Mouse (Mus musculus): ENCODE results near the gene Trpm3. TPM values are rescaled to one million over a fixed set of nuclear protein-coding genes. Genes with fewer than 3 reads are reported as not detected.
"Not testable (repeated sequence)": the region's sequence is repeated elsewhere in the genome, so short reads cannot be mapped to it uniquely, and the experiment has no call there.

The Trpm3 gene
- polyA plus RNA-seq, 2 experiments from 2014 or later: 0.24 TPM; not detected in 1

DNA sequence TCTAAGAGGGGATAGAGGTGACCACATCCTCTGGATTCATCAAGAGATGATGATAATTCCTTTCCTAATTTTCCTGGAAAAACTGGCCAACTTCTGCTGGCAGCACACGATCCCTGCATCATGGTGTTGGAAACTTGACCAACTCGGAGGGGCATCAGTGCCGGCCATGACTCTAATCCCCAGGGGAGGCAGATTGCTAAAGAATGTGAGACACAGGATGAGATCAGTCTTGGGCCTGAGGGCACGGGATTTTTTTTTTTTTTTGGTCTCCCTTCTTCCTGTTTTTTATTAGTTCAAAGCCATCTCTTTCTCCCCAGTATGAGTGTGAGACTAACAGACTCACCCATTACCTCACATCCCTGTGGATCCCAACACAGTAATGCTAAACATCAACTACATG lies 855.1 kb downstream of the Trpm3 start:
- no peak for ATAC-seq

DNA sequence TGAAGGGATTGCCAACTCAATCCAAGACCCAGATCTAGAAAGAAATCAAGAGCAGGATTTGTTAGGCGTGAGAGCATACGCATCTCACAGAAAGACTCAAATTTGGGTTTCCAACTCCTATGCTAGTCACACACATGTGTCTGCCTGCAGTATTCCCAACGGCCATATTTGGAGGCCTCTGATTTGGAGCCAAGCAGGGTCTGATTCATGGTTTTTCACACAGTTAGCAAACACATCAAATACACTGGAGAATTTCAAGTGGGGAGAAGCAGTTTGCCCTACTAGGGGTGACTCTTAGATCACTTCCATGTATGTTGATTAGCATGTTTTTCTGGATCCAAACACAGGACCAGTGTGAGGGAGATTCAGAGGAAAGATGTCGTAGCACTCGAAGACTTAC lies 855.7 kb downstream of the Trpm3 start:
- ATAC-seq: no peak

GRCm38 (mm10) chr19:23000293-23000692 lies 861.4 kb downstream of the Trpm3 start:
- no peak for ATAC-seq

DNA sequence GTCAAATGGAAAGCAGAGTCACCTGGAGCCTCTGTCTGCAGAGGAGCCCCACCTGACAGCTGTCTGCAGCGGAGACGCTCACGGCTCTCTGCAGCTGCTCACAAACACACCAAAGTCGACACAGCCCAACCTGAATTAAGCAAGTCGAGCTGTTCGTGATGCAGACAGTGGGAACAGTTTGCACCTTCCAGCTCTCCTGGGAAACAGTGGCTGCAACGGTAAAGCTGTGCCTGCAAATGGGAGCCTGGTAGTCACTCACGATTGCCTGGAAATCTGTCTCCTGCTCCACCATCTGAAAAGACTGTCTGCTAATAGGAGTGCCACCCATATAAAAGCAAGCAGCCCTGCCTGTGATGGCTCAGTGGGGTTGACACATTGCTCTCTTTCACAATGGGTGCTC lies 865.0 kb downstream of the Trpm3 start:
- no peak for ATAC-seq

- no peak for ATAC-seq
These were observed 867.0 kb downstream of the Trpm3 start for GRCm38 (mm10) chr19:23005851-23006250.

DNA sequence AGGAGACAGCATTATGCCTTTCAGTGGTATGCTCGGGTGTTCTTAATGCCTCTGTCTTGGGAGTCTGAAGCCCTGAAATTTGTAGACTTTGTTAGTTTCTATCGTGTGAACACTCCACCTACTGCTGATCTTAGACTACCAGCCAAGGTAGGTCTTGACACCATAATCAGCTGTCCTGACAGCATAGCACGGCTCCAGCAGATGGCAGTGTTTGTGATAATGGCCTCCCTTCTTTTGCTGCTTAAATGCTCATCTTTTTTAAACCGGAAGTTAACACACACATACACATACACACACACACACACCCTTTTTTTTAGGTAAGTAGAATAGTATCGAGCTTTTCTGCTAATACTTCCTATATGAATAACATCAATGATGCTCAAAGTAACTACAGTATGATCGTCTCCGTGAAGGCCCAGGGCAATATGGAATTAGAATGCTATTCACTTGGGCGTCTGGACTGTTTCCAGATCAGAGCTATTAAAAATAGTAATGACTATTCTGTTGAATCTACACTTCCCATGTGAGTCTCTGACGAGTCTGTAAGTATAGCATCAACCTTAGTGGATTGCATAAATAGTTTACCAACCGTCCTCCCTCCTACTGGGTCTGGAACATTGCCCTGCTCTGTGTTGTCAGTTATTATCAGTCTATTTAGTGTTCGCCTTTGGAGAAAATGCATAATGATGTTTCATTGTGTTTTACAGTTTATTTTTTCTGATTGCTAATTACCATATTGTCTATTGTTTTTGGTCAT lies 867.8 kb downstream of the Trpm3 start:
- no peak for ATAC-seq

- no peak for ATAC-seq
These were observed 874.8 kb downstream of the Trpm3 start for GRCm38 (mm10) chr19:23013695-23014094.

GRCm38 (mm10) chr19:23015516-23015915 lies 876.7 kb downstream of the Trpm3 start:
- ATAC-seq: no peak

DNA sequence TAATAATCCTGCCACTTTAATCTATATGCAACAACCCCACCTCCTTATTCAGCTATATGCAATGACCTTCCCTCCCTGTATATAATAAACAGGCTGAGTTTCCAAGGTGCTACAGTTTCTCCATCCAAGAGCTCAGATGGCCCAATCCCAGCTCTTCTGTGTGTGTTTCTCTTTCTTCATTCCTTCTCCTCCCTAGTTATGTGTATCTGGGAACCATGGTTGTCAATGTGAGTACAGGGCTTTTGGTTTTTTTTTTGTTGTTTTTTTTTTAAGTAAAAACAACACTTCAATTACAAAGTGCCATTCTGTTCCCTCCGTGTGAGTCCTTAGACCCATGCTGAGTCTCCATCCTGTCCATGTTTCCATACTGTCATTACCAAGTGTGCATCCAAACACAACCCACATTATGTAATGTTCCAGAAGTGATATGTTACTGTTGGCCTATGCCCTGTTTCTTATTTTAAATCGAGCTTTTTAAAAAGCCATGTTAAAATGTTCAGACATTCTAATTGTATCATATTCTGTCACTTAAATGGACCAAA lies 879.4 kb downstream of the Trpm3 start:
- ATAC-seq: no peak

GRCm38 (mm10) chr19:23022902-23023301 lies 884.1 kb downstream of the Trpm3 start:
- ATAC-seq: no peak

DNA sequence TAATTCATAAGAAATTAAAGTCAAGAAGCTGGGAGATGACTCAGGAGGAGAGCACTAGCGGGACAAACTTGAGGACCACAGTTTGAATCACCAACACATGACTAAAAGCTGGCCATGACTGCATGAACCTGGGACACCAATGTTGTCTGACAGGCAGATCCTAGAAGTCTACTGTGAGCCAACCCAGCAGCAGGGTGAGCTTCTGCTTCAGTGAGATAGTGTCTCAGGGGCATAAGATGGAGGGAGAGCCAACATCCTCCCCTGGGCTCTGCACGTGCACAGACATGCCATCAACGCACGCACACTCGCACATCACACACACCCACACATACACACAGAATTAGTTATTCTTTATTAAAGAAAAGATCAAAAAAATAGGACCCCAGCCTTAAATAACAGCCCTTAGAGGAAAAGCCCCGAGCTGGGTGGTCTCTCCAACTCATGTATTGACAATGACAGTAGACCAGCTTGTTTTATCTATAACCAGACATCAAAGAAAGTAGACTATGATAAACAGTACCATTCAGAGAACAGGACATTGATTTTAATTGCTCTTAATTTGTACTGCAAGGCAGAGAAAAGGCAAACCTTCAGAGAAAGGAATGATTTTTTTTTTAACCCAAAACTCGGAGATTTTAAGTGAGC lies 884.6 kb downstream of the Trpm3 start:
- ATAC-seq: no peak

DNA sequence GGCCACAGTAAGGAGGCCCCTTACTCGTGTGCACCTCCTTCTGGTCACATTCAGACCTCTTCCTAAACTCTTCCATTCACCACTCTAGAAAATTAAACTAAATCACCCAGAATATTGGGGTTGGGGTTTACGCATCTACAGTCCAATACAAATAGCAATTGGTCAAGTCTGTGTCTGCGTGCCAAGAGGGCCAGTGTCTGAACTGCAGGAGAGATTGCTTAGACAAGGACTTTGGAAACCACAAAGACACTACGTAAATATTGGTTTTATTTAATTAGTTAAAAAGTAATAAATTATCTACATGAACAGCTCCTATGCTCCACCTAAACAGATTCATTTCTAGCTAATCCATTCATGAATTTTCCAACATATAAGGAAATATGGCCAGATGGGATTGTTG lies 886.0 kb downstream of the Trpm3 start:
- ATAC-seq: no peak

- no peak for ATAC-seq
These were observed 887.6 kb downstream of the Trpm3 start for GRCm38 (mm10) chr19:23026427-23026826.

- ATAC-seq: no peak
These were observed 889.4 kb downstream of the Trpm3 start for GRCm38 (mm10) chr19:23028283-23028682.

DNA sequence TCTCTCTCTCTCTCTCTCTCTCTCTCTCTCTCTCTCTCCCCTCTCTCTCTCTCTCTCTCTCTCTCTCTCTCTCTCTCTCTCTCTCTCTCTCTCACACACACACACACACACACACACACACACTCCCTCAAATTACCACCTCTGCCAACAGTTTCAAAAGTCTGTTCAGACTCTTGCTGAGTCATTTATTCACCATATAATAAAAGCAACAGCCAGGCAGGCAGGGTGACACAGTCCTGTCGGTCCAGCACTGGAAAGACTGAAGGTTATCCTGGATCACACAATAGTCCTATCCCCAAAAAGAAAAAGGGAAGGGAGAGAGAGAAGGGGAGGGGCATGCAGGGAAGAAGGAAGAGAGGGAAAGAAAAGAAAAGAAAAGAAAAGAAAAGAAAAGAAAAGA lies 894.5 kb downstream of the Trpm3 start:
- not testable (repeated sequence) for ATAC-seq

DNA sequence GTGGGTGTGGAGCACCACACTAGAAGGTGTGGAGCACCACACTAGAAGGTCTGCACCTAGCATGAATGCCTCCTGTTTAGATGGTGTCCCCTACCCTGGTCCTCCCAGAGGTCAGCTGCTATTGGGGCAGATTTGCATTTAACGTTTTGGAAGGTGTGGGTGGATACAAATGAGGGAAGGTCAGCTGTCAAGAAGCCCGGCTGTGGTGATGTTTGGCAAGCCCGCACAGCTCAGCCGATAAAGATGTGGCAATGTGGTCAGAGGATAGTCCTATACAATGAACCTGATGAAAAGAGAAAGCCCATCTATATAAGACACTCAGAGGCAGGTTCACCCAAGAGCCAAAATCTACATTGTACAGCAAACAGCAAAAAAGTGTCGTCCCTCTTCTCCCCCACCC lies 895.3 kb downstream of the Trpm3 start:
- no peak for ATAC-seq

DNA sequence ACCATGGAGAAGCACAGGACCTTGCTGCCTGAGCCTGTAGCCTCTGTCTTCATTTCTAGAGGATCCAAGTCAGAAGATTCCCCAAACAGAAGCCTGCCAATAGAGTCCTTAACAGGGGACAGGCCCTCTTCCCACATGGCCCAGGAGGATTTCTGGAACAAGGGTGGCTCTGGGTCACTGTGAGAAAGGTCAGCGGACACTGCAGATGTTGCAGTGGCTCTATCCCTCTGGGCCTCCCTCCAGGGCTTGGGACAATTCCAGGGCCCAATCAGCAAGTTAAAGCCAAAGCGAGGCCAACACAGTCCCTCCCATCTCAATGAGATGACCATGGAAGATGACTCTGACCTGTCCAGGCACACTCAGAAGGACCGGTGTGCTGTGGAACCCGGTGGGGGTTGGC lies 896.1 kb downstream of the Trpm3 start:
- no peak for ATAC-seq

- no peak for ATAC-seq
These were observed 896.9 kb downstream of the Trpm3 start for GRCm38 (mm10) chr19:23035786-23036185.

GRCm38 (mm10) chr19:23036782-23037477 lies 898.1 kb downstream of the Trpm3 start:
- no peak for ATAC-seq

DNA sequence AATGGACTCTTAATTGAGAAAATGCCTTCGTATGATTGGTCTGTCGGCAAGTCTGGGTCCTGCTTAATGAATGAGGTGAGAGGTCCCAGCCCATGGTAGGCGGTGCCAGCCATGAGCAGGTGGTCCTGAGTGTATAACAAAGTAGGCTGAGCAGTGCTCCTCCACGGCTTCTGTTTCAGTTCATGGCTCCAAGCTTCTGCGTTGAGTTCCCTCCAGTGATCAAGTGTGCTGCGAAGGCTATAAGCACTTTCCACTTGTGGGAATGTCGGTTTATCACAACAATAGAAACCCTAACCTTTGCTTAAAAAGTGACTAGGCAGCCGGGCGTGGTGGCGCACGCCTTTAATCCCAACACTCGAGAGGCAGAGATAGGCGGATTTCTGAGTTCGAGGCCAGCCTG lies 898.7 kb downstream of the Trpm3 start:
- ATAC-seq: no peak

GRCm38 (mm10) chr19:23038321-23038720 lies 899.5 kb downstream of the Trpm3 start:
- no peak for ATAC-seq

DNA sequence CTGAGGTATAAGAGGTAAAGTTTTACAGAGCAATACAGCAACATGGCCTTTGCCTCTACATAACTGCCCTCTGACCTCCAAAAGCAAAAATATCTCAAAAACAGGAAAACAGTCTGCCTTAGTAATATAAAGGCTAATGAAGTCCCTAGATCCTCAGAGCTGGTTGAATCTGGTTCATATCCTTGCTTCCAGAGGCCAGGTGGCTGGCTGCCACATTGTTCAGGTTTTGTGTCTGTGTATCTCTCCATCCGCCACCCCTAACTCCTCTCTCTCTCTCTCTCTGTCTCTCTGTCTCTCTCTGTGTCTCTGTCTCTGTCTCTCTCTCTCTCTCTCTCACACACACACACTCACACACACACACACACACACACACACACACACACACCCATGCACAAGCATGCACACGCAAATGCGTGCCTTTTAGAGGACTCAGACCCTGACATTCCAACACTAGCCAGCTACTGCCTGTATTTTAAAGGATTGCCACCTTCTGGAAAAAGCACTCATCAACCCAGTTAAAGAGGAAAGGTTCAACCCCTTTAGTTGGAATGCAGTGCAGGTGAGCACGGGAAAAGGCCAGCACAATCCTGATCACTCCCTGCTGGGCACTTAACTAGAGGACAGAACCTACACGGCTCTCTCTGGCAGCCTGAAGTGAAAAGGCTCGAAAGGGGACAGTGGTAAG lies 902.8 kb downstream of the Trpm3 start:
- no peak for ATAC-seq

- ATAC-seq: no peak
These were observed 903.4 kb downstream of the Trpm3 start for GRCm38 (mm10) chr19:23042168-23042733.

Measured in activated CD4-positive, CD25-positive, alpha-beta regulatory T cell, adult 4 months (primary cell).